Mouse (Mus musculus) erythroblast, adult 5-6 weeks (primary cell): ENCODE data around the gene Slc2a8. TPM values are rescaled to one million over a fixed set of nuclear protein-coding genes. Genes with fewer than 3 reads are reported as not detected.

Experiments
- ATAC-seq: replicated peaks from 2 replicates; pipeline ENCODE4 v1.8.0; 2016; ENCODE audit warnings: moderate number of reproducible peaks, mild to moderate bottlenecking, moderate TSS enrichment, inconsistent platforms; ENCODE audit not compliant: poor library complexity, low FRiP score, severe bottlenecking
- total RNA-seq, 2 experiments: library from RNA; stranded (forward) in 1 of 2; stranded (reverse) in 1 of 2; fragments of 150-400 nt in 1 of 2; fragments of 200-764, 138-1000 nt in 1 of 2; gene quantifications; 2 replicates each; pipeline versions ENCODE4 v1.2.3 to v1.2.4; 2015 to 2017; ENCODE audit warnings: low replicate concordance in 2 of 2

Gene Slc2a8
- total RNA-seq, 2 experiments from 2014 or later, result 0.34 to 1.2 TPM

GRCm38 (mm10) chr2:32977114-32977513 lies 4.8 kb downstream of the Slc2a8 start:
- no peak for ATAC-seq

DNA sequence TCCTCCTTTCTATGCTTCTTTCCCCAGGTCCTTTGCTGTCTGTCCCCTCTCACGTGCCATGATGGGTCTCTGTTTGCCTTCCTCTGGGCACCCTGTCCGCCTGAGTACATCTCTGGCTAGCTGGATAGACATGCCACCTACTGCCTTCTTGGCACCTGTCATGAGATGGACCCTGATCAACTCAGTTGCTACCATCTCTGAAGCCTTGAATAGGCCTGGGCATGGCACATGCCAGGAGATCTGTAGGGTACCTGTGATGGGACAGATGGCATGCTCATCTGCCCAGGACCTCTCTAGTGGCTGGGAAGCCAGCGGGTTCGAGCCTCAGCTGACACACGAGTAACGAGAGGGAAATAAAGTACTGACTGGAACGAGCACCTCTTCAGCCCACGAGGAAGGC lies 7.7 kb downstream of the Slc2a8 start:
- no peak for ATAC-seq

DNA sequence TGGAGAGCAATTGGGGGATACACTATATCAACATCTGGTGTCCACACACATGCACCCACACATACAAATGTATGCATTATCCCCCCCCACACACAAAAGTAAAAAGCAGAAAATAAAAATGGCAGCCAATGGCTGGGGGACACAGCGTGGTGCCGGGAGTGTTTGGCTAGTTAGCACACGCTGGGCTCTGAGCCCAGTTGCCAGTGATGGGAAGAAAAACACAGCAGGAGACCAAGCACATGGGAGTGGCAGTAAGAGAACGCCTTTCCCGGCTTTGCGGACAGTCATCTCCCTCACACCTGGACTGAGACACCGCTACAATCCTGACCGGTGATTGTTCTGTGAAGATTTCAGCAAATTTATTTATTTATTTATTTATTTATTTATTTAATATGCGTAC lies 10.6 kb downstream of the Slc2a8 start:
- ATAC-seq, result no peak

- ATAC-seq, result no peak
Measured at GRCm38 (mm10) chr2:32969326-32969725, 12.6 kb downstream of the Slc2a8 start.

DNA sequence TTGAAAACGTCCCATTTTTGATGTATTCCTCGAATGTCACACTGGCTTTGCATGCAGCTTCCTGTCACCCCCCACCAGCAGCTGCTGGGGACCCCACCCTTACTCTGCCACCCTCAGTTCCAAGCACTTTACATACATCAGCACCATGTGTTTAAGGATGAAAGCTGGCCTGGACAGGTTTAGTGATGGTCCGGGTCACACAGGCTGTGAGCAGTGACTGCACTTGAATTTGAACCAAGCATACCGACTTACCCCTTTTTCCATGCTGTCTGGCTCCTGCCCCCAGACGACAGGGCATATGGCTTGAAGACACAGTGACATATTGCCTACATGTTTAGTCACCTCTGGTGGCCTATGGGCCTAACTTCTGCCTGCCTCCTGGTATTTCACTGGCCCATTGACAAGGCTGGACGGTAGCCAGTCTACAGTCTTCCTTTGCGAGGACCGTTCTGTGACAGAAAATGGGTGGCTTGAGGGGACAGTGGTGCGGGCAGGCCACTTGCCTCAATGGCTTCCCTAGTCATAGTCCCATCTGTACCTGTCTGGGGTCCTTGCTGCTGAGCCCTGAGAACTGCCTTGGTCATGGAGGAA lies 13.8 kb downstream of the Slc2a8 start:
- ATAC-seq, result no peak

DNA sequence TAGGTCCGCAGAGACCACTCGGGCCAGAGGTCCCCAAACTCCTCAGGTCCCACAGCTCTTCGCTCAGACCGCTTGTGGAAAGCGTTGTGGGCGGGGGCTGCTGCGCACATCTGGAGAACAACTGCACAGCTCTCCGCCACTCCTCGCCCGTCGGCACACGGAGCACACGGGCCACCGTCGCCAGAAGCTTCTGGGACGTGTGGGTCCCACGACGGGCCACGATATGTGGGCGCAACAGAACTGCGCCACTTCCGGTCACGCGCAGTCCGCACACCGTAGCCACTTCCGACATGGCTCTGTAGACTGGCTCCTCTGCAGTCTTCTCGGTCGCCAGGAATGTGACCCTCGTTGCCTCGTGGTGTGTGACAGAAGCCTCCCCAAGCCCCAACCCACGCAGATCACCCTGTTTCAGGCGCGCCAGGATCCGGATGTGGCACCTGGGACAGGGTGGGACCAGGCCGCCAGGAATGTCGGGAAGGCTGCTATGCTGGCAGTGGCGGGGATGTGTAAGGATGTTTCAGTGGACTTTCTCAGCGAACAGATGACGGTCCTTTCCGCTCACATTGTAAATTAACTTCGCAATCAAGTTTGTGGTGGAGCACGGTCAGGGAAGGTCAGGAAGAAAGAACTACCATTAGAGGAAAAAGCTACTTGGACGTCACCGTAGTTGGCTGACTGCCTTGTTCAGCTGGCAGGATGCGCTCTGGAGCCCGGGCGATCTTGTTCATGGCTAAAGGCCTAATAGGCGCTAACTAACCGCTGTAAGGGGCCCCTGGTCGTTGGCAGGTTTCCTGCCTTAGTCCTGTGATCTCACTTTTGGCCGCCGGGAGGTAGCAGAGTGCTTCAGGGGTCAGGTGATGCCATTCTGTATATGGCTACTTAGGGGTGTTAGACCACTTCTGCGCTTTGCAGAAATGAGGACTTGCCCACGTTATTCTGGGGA lies 14.9 kb downstream of the Slc2a8 start:
- ATAC-seq, result peak; percentile 84

GRCm38 (mm10) chr2:32966184-32966688 lies 15.6 kb downstream of the Slc2a8 start:
- no peak for ATAC-seq

GRCm38 (mm10) chr2:32965511-32966183 lies 16.2 kb downstream of the Slc2a8 start:
- ATAC-seq, result no peak

GRCm38 (mm10) chr2:32964659-32965457 lies 17.0 kb downstream of the Slc2a8 start:
- ATAC-seq, result no peak

DNA sequence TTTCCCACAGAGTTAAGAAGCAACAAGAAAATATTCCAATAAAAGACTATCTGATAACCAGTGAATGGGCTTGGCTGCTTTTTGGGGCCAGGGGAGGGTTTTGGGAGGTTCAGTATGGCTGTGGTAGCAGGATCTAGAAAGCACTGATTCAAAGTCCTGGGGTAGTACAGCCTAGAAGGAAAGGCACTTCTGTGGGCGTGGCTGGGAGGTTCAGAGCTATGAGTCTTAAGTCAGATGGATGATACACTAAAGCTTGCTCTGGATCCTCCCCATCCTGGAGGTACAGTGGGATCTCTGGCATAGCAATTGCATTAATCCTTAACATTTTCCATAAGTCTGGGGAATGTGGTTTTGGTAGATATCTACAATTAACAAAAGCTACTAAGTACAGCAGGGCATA lies 17.9 kb downstream of the Slc2a8 start:
- no peak for ATAC-seq

- no peak for ATAC-seq
Measured at GRCm38 (mm10) chr2:32963544-32963943, 18.3 kb downstream of the Slc2a8 start.

DNA sequence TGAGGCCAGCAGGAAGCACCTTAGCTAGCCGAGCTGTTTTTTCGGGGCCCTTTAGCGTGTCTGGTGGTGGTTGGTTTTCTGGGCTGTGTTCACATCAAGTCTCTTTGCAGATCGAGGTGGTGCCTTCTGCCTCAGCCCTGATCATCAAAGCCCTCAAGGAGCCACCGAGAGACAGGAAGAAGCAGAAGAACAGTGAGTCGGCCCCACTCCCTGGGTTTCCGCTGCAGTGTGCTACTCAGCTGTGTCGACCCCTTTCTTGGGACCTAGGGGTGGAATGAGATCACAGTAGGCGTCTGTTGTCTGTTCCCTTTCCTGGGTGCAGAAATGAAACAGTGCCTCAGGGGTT lies 19.0 kb downstream of the Slc2a8 start:
- ATAC-seq, result no peak

DNA sequence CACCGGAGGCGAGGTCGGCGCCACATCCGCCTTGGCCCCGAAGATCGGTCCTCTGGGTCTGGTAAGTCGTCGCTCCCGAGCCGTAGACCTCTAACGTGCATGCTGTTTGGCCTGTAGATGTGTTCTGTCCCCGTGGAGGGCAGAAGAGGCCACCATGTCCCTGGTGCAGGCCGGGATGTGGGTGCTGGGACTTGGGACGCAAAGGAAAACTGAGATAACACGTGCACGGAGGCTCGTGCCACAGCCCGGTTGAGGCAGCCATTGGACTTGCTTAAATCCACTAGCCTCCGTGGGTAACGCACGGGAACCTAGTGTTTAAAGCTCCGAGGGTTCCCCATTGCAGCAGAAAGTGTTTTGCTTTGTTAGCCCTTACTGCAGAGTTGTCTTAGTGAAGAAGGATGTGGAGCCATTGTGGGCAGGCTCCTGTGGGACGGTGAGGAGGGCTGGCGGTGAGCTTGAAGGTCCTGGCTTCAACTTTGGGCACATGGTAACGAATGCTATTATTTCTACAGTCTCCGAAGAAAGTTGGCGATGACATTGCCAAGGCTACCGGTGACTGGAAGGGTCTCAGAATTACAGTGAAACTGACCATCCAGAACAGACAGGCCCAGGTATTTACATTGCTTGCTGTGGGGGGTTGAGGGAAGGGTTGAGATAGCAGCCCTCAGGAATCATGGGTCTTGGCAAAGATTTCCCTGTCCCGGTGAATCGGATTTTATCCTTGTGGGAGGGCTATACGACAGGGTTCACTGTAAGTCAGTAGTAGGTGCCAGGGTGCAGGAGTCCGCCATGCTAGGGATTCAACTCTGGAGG lies 19.6 kb downstream of the Slc2a8 start:
- no peak for ATAC-seq

- ATAC-seq, result peak; percentile 95
Measured at GRCm38 (mm10) chr2:32961192-32961995, 20.5 kb downstream of the Slc2a8 start, which contains the start of the genes Rpl12 and Lrsam1. Gene Rpl12 (plus strand): TSS chr2:32961559. Gene Lrsam1 (minus strand): TSS chr2:32961614.

GRCm38 (mm10) chr2:32960273-32960672 lies 21.6 kb downstream of the Slc2a8 start:
- ATAC-seq, result no peak

- ATAC-seq, result no peak
Measured at GRCm38 (mm10) chr2:32957344-32957743, 24.5 kb downstream of the Slc2a8 start.

DNA sequence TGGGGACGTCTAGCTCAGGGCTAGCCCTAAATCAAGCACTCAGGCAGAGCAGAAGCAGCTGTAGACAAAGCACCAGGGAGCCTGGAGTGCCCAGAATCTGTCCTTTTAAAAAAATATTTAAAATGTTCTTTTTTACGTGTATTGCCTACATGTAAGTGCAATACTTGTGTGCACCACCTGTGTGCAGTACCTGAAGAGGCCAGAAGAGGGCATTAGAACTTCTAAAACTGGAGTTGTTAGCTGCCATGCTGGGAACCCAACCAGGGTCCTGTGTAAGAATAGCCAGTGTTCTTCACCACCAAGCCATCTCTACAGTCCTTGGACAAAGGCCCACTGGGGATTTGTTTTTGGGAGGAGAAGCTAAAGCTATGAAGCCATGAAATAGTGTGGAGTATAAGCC lies 27.3 kb downstream of the Slc2a8 start:
- ATAC-seq, result no peak

DNA sequence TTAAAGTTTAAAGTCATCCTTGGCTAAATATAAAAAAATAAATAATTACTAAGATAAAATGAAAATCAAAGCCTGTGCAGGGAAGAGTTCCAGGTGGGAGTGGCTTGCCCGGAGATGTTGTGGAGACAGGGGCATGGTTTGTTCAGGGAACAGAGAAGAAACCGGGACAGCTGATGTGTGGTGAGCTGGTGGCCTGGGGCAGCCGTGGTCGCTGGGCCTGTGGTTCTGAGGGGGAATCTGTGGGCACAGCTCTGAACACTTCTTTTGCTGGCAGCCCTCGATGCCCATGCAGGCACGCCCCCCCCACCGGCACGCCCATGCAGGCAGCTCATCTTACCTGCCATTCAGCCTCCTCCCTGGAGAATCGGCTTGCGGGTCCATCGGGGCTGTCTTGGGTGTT lies 34.4 kb downstream of the Slc2a8 start:
- ATAC-seq, result no peak
